Mouse (Mus musculus) brain, embryonic 14.5 days (tissue): ENCODE measurements at regions not wholly inside any gene's neighbourhood (a gene's known extent, or its start where the extent isn't known, plus 50 kb on each side); places are given as distances from the start of the nearest gene placed in this dataset.

Experiments used
- DNase-seq: peaks from one replicate; pipeline ENCODE4 v3.0.0-alpha.2; 2011; ENCODE audit warnings: low read depth
- CTCF ChIP-seq: fragments of 200-500 bp; IDR thresholded peaks from 2 replicates; pipeline ENCODE4 v1.5.1; 2012; ENCODE audit warnings: inconsistent platforms, mild to moderate bottlenecking, moderate library complexity, borderline replicate concordance; ENCODE audit not compliant: insufficient read depth, insufficient read length; ENCODE audit errors: extremely low read depth
- POLR2A ChIP-seq: fragments of 200-500 bp; IDR thresholded peaks from 2 replicates; pipeline ENCODE4 v1.6.1; 2012; ENCODE audit warnings: mild to moderate bottlenecking, inconsistent platforms, borderline replicate concordance; ENCODE audit not compliant: poor library complexity, insufficient read depth, insufficient read length, severe bottlenecking; ENCODE audit errors: extremely low read depth

GRCm38 (mm10) chr8:27837903-27838302 lies 390.4 kb downstream of the Poteg start:
- DNase-seq = peak; percentile 86
- TF ChIP-seq POLR2A = no peak
- no peak for TF ChIP-seq CTCF

- peak; percentile 61 for DNase-seq
- TF ChIP-seq POLR2A = no peak
- TF ChIP-seq CTCF = no peak
These were observed 419.1 kb downstream of the Poteg start for GRCm38 (mm10) chr8:27866468-27866995.

- DNase-seq = no peak
- TF ChIP-seq CTCF (no peak), POLR2A (no peak)
These were observed 421.1 kb downstream of the Poteg start for GRCm38 (mm10) chr8:27868591-27868990.

GRCm38 (mm10) chr8:27877691-27878264 lies 430.3 kb downstream of the Poteg start:
- DNase-seq = peak; percentile 62
- TF ChIP-seq POLR2A = no peak
- no peak for TF ChIP-seq CTCF

GRCm38 (mm10) chr8:27889292-27889691 lies 441.8 kb downstream of the Poteg start:
- TF ChIP-seq CTCF (no peak), POLR2A (no peak)
- no peak for DNase-seq

GRCm38 (mm10) chr8:27894325-27894724 lies 446.9 kb downstream of the Poteg start:
- DNase-seq = no peak
- TF ChIP-seq CTCF (no peak), POLR2A (no peak)

- TF ChIP-seq POLR2A = no peak
- TF ChIP-seq CTCF = no peak
- no peak for DNase-seq
These were observed 452.6 kb downstream of the Poteg start for GRCm38 (mm10) chr8:27900115-27900514.

GRCm38 (mm10) chr8:27903796-27904195 lies 456.3 kb downstream of the Poteg start:
- peak; percentile 21 for DNase-seq
- TF ChIP-seq CTCF (no peak), POLR2A (no peak)

- TF ChIP-seq CTCF (no peak), POLR2A (no peak)
These were observed 462.0 kb downstream of the Poteg start for GRCm38 (mm10) chr8:27909347-27909945.

GRCm38 (mm10) chr8:27938559-27939492 lies 491.4 kb downstream of the Poteg start:
- TF ChIP-seq CTCF = no peak
- TF ChIP-seq POLR2A = no peak
- peak; percentile 74 for DNase-seq

More at GRCm38 (mm10) chr8:27909347-27909945, 462.0 kb downstream of the Poteg start:
- peak; percentile 7 for DNase-seq

GRCm38 (mm10) chr8:27955000-27955399 lies 507.5 kb downstream of the Poteg start:
- TF ChIP-seq POLR2A (no peak), CTCF (no peak)
- no peak for DNase-seq
